Mouse (Mus musculus): ENCODE measurements at regions not wholly inside any gene's neighbourhood (a gene's known extent, or its start where the extent isn't known, plus 50 kb on each side); places are given as distances from the start of the nearest gene placed in this dataset.
"Not testable (repeated sequence)": the region's sequence is repeated elsewhere in the genome, so short reads cannot be mapped to it uniquely, and the experiment has no call there.

- in situ Hi-C loops (cut with MboI; ENCODE audit: low sequenced_read_pairs): not testable (repeated sequence)
Measured at GRCm38 (mm10) chr8:71823655-71824622, 57.9 kb upstream of the Zfp709 start.

- in situ Hi-C loops (cut with MboI; ENCODE audit: low sequenced_read_pairs): not testable (repeated sequence)
Measured at GRCm38 (mm10) chr8:71822749-71823148, 59.1 kb upstream of the Zfp709 start.

GRCm38 (mm10) chr8:71819936-71820335, 61.9 kb upstream of the Zfp709 start:
- in situ Hi-C loops (cut with MboI; ENCODE audit: low sequenced_read_pairs): loop anchor here (5.0 kb wide), 1 partner anchor 643 kb away; no protein-coding TSS in a partner anchor

DNA sequence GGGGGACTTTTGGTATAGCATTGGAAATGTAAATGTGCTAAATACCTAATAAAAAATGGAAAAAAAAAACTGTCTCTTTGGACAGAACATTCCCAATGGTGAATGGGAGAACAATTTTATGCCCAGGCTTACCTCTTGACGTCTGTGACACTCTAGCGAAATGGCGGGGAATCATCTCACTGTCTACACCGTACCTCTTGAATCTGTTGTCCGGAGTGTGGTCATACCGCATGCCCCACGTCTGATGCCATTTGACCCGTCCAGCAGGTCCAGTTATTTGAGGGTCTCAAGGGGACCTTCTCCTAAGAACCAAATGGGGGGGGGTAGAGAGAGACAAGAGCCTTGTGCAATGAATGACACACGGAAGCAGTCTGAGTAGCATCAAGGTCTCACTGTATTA, 62.4 kb upstream of the Zfp709 start:
- in situ Hi-C loops (cut with MboI; ENCODE audit: low sequenced_read_pairs): loop anchor here (5.0 kb wide), 1 partner anchor 642 kb away; no protein-coding TSS in a partner anchor

GRCm38 (mm10) chr8:71816272-71817034, 65.4 kb upstream of the Zfp709 start:
- in situ Hi-C loops (cut with MboI; ENCODE audit: low sequenced_read_pairs): loop anchor here (5.0 kb wide), 1 partner anchor 639 kb away; no protein-coding TSS in a partner anchor

DNA sequence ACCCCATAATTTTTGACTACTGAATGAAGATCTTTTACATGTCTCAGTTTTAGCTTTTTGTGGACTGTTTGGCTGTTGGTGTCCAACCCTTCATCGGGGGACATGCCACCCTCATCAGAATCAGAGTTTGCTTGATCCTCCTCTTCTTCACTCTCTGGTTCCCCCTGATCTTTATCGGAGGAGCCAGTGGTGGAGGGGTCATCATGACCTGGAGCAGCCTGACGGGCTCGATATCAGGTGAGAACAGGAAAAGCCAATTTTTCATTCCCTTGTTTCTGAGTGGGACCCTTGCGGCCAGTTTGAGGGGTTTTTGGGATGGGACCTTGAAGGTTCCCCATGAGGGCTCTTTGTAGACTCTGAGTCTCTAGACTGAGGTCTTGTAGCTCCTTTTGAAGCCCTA, 66.0 kb upstream of the Zfp709 start:
- in situ Hi-C loops (cut with MboI; ENCODE audit: low sequenced_read_pairs): loop anchor here (5.0 kb wide), 1 partner anchor 639 kb away; no protein-coding TSS in a partner anchor

DNA sequence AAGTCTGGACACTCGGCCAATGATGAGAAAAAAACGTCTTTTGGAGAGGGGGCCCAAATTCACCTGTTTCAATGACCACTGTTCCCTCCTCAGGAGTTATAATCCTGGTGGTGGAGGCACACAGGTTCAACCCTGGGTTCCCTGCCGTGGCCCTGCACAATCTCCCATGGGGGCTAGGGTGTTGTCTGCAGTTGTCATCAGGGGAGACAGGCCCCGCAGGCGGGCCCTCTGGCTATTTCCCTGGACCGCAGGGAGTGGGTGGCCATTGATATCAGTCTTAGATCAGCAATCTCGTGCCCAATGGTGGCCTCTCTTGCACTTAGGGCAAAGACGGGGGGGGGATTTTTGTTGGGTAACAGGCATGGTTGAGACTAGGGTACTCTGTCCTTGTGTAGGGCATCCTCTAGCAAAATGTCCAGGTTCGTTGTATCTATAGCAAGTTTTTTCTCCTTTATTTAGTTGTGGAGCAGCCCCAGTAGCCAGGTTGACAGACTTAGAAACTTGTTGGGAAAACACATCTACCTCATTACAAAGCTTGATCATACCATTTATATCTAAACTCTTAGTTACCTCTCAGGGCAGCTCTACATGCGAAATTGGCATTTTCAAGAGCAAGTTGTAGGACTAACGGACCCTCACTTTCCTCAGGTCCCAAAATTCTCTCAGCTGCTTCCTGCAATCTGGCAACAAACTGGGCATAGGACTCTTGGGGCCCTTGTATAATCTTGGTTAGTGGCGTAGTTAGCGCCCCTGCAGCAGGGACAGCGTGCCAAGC, 66.9 kb upstream of the Zfp709 start:
- in situ Hi-C loops (cut with MboI; ENCODE audit: low sequenced_read_pairs): loop anchor here (5.0 kb wide), 1 partner anchor 638 kb away; no protein-coding TSS in a partner anchor

DNA sequence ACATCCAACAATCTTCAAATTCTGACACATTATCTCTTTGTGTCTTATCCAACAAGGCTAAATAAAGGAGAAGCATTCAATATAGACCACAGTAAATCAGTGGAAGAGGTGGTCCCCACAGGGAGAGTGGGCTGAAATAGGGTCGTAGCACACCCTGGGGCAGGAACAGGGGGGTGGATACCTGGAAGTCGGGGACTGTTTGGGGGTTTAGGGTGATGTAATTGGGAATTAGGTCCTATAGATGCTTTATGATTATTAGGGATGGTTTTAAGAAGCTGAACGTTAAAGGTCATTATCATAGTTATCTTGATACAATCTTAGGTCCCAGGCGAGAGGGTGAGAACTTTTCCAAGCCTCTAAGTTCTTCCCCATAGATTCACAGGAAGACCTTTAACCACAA, 67.9 kb upstream of the Zfp709 start:
- in situ Hi-C loops (cut with MboI; ENCODE audit: low sequenced_read_pairs): not testable (repeated sequence)

GRCm38 (mm10) chr8:71813239-71813638, 68.6 kb upstream of the Zfp709 start:
- in situ Hi-C loops (cut with MboI; ENCODE audit: low sequenced_read_pairs): not testable (repeated sequence)

DNA sequence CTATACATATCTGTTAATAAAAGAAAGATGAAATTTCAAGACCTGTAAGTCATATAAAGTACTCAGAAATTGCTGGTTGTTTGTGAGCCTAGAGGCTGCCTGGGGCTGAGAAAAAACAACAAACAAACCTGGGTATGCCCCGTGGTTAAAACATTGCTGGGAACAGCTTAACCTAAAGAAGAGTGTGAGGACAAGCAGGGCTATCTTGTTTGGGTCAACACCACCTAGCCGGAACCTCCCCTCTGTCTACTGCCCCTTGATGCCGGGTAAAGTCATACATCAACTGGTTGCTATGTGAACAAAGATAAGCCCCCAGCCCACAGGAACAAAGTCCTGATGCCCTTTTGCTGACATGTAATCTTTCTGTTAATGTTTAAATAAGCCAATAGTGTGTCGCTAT, 74.0 kb upstream of the Zfp709 start:
- in situ Hi-C loops (cut with MboI; ENCODE audit: low sequenced_read_pairs): not testable (repeated sequence)

DNA sequence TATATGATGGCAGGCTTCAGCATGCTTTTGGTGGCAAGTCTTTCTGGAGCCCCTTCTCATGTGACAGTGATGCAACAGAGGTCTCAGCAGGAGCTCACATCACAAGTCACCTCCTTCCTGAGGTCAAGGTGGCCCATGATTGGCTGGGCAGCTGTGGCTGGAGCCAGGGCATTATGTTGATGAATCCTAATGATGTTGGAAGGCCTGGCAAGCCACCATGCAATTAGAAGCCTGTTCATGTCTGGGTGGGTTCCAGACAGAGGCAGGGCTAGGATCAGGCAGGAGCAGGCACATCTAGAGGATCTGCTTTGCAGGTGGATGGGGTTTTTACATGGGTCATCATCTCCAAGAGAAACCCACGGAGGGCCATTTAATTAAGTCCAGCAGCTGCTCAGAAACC, 77.2 kb upstream of the Zfp709 start:
- in situ Hi-C loops (cut with MboI; ENCODE audit: low sequenced_read_pairs): not testable (repeated sequence)

- in situ Hi-C loops (cut with MboI; ENCODE audit: low sequenced_read_pairs): not testable (repeated sequence)
Measured at GRCm38 (mm10) chr8:71802226-71802625, 76.7 kb upstream of the Fcho1 start.

GRCm38 (mm10) chr8:71789031-71789460, 63.5 kb upstream of the Fcho1 start:
- in situ Hi-C loops (cut with MboI; ENCODE audit: low sequenced_read_pairs): not testable (repeated sequence)

DNA sequence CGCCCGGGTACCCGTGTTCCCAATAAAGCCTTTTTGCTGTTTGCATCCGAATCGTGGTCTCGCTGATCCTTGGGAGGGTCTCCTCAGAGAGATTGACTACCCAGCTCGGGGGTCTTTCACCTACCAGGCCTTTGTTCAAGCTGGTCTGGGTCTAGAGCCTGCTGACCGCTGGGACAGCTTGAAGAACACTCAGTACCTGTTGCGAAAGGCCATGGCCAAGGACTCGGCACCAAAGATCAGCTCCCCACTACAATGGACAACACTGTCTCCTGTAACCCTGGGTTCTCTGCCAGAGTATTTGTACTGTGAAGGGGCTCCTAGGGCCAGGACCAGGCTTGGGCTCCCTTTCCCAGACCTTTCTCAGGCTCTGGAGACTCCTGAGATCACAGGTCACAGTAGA, 55.1 kb upstream of the Fcho1 start:
- in situ Hi-C loops (cut with MboI; ENCODE audit: low sequenced_read_pairs): not testable (repeated sequence)

- in situ Hi-C loops (cut with MboI; ENCODE audit: low sequenced_read_pairs): not testable (repeated sequence)
Measured at GRCm38 (mm10) chr8:71779824-71780223, 54.3 kb upstream of the Fcho1 start.

GRCm38 (mm10) chr8:71779380-71779779, 53.9 kb upstream of the Fcho1 start:
- in situ Hi-C loops (cut with MboI; ENCODE audit: low sequenced_read_pairs): not testable (repeated sequence)

GRCm38 (mm10) chr8:71778916-71779315, 53.4 kb upstream of the Fcho1 start:
- in situ Hi-C loops (cut with MboI; ENCODE audit: low sequenced_read_pairs): no loop called here
